Mouse (Mus musculus) CH12.LX (cell line): ENCODE results near the gene Fam20c.

ENCODE experiments used
- CTCF ChIP-seq, 2 experiments: IDR thresholded peaks in 1 of 2; conservative IDR thresholded peaks in 1 of 2; 2 replicates each; pipeline ENCODE4 v1.5.1; 2011 to 2012; ENCODE audit warnings: low read depth in 2 of 2, low read length in 2 of 2, improper control_type of control experiment in 1 of 2, inconsistent platforms in 1 of 2, mild to moderate bottlenecking in 1 of 2, moderate library complexity in 1 of 2
- EP300 ChIP-seq: IDR thresholded peaks from 2 replicates; pipeline ENCODE4 v1.6.1; 2011; ENCODE audit warnings: low read length, improper control_type of control experiment
- ETS1 ChIP-seq: conservative IDR thresholded peaks from 2 replicates; pipeline ENCODE4 v1.6.1; 2012; ENCODE audit warnings: low read depth, mild to moderate bottlenecking, inconsistent platforms, low read length, improper control_type of control experiment, moderate library complexity
- JUN ChIP-seq: IDR thresholded peaks from 2 replicates; pipeline ENCODE4 v1.6.1; 2011; ENCODE audit warnings: low read depth, mild to moderate bottlenecking, low read length, improper control_type of control experiment, moderate library complexity; ENCODE audit not compliant: insufficient read depth
- JUND ChIP-seq: conservative IDR thresholded peaks from 2 replicates; pipeline ENCODE4 v1.6.1; 2011; ENCODE audit warnings: low read depth, low read length, improper control_type of control experiment
- NRF1 ChIP-seq: IDR thresholded peaks from 2 replicates; pipeline ENCODE4 v1.6.1; 2014; ENCODE audit warnings: low read depth, mild to moderate bottlenecking, inconsistent platforms, low read length, improper control_type of control experiment, moderate library complexity
- POLR2A ChIP-seq: IDR thresholded peaks from 2 replicates; pipeline ENCODE4 v1.6.1; 2011; ENCODE audit warnings: low read depth, mild to moderate bottlenecking, improper control_type of control experiment, low read length
- TBP ChIP-seq: conservative IDR thresholded peaks from 2 replicates; pipeline ENCODE4 v1.6.1; 2011; ENCODE audit warnings: low read depth, low read length, improper control_type of control experiment
- USF2 ChIP-seq: conservative IDR thresholded peaks from 2 replicates; pipeline ENCODE4 v1.6.1; 2011; ENCODE audit warnings: low read depth, low read length, improper control_type of control experiment

DNA sequence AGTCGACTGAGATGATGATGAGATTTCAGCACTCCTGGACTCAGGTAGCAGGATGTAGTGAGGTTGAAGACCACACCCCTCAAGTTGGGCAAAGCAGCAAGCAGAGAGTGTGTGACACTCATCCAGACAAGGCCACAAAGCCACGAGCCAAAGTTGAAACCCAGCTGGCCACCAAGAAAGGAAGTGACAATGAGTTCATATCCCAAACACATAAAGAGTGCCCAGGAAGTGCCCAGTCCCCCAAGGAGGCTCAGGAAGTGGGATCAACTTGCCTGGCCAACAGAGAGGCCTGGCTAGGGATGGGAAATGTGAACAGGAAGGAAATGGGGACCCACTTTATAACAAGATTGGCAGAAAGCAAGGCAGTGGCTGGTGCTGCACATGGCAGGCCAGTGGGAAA lies 99.0 kb downstream of the Fam20c start:
- no peak for TF ChIP-seq POLR2A
- TF ChIP-seq USF2, result no peak
- TF ChIP-seq CTCF (conservative IDR thresholded peaks at IDR 0.05 in 1 of 2, IDR thresholded peaks at IDR 0.05 in 1 of 2; ENCODE audit: low read depth in 2 of 2, low read length in 2 of 2), result no peak
- no peak for TF ChIP-seq NRF1
- no peak for TF ChIP-seq JUND
- no peak for TF ChIP-seq TBP
- no peak for TF ChIP-seq EP300
- no peak for TF ChIP-seq ETS1
- TF ChIP-seq JUN, result no peak
